Mouse (Mus musculus) R1 (cell line): ENCODE results near the gene Bad.
A peak's percentile ranks its signal among the peaks of the same experiment; 100 is the strongest.

Experiments
- DNase-seq: peaks from one replicate; pipeline ENCODE4 v3.0.0-alpha.2; 2018; ENCODE audit warnings: low read depth, low spot score

The Bad gene

DNA sequence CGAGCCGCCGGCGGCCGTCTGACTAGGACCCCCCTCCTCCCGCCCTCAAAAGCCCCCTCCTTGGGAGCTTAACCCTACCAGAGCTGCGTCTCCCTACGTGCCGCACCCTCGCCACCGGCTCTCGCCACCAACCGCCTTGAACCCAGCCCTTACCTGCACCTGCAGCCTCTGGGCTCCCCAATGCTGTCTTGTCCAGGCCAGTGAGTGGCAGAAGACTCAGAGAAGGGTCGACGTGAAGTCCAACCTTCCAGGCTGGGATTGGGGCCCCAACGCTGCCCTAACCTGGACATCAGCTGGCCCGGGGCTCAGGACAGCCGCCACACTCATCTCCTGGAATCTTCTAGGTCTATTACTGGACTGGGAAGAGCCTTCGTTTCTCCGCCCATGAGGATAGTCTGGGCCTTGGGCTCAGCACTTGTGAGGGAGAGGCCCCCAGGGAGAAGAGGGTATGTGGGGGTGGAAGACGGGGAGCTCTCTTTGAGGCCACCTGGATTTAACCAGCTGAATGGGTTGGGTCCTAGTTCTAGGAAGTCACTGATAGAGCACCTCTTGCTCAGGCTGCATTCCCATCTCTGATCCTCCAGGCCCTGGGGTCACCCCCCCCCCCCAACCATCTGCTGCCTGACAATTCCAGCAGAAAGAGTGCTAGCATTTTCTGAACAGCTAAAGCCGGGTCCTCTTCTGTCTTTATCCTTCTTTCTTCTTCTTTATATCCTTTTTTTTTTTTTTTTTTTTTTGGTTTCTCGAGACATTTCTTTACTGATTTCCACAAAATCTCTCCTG lies 7.3 kb upstream of the Bad start, which contains the start of gene Kcnk4:
Kcnk4 (minus strand) TSS at position 321 of the 783 bp plus-strand sequence.
- no peak for DNase-seq

DNA sequence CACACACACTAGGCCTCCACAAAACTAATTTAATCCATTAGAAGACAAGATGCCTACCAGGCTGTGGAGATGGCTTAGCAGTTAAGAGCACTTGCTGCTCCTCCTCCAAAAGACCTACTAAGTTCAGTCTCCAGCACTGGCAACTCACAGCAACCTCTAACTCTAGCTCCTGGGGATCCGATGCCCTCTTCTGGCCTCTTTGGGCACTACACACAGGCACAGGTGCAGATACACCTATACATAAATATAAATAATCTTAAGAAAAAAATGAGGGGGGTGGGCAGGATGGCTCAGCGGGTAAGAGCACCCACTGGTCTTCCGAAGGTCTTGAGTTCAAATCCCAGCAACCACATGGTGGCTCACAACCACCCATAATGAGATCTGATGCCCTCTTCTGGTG lies 5.4 kb upstream of the Bad start:
- DNase-seq, result peak; percentile 68

DNA sequence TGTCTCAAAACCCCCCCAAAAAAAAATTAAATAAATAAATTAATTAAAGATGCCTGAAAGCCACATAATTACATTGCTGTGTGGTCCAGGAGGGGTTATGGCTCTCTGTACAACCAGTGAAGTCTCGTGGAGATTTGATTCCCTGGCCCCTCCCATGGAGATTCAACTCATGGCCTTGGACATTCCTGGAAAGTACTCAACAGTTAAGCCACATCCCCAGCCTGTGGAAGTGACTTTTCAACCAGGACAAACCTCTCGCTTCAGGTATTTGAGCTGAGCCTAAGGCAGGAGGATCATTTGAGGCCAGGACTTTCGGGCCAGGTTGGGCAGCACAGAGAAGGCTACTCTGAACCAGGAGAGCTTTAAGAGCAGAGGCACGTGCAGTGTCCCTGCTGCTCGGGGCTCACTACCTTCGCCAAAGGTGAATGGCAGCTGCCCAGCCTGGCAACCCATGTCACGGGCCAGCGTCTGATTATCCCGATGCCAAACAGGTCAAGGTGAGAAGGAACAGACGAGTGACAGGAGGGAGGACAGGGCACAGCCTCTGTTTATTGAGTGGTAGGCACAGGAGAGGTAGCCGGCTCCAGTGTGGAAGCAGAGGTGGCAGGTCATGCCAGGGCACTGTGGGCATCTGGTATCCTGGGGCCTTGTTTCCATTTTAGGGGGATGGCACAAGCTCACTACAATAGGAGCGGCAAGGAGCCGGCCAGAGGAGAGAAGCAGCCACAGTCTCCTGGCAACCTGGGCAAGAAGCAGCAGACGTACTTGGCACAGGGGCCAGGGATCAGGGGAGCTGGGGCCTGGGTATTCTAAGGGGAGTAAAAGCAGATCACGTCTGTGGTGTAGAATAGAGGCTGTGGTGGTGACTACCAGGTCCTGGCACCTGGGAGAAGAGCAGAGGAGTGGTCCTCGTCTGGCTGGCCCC lies 3.9 kb upstream of the Bad start:
- DNase-seq, result peak; percentile 27

DNA sequence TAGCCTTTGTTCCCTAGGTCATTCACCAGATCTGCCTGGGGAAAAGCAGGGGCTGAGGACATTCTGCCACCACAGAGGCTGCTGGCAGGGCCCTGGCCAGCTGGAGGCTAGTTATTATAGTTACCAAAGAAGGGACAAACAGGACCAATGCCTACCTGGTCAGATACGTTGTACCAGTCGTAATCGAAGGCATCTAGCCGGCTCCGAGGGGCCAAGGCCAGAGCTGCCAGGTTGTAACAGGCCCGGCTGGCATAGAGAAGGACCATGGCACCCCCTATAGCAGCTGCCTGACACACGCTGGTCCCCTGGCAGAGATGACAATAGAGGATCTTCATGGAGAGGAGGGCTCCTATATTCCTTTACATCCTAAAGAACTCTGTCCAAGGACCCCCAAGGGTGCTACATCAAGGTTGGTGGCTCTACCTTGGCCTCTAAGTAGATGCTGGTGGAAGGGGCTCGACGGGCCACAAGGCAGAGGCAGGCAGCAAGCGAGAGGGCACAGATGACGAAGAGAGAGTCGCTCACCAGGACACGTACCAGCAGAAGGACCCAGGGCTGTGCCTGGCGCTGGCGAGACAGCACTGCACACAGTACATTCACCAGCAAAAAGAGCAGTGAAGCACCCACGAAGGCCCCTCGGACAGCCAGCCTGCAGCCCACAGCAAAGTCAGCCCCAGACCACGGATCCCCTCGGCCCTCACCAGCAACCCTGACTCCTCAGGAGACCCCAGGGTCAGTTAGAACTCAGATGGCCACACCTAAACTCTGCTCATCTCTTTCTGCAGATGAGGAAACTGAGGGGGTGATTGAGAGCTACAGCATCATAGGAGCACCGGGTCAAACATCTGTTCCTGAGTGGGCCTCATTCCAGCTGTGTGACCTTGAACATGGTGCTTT lies 2.3 kb upstream of the Bad start:
- no peak for DNase-seq

DNA sequence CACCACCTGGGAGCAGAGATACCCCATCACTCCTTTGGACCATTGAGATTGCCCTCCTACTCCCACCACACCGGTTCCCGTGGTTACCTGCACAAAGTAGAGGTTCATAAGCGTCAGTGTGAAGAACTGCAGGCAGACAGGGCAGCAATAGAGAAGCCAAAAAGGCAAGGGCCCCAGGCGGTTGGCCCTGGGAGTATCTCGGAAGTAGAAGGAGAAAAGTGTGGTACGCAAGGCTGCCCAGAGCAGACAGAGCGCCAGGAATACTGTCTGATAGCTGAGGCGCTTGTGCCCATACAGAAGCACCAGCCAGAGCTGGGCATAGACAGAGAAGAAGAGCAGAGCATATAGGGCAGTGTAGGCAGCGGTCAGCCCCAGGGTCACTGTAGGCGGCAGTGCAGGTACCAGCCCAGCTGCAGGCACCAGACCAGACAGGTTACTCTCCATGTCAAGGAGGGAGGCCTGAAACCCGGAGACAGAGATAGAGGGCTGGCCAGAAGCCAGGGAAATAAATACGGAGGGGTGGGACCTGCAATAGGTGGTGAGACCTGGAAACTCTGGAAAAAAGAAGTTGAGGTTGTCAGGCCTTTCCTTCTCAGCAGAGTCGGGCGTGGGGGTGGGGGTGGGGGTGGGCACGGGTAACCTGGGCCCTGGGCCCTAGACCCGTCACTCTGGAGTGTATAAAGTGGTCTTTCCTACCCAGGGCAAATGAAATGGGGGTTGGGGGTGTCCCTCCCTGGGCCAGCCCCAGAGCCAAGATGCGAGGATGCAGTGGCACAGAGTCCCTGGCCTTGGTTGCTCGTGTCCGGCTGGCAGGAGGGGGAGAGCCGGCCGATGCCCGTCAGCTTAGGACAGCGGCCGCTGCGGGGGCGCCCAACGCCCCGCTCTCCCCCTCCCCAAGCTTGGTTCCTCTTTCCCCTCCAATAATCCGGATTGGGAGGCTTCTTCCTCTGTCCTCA lies 987 bp upstream of the Bad start:
- DNase-seq, result peak; percentile 21

DNA sequence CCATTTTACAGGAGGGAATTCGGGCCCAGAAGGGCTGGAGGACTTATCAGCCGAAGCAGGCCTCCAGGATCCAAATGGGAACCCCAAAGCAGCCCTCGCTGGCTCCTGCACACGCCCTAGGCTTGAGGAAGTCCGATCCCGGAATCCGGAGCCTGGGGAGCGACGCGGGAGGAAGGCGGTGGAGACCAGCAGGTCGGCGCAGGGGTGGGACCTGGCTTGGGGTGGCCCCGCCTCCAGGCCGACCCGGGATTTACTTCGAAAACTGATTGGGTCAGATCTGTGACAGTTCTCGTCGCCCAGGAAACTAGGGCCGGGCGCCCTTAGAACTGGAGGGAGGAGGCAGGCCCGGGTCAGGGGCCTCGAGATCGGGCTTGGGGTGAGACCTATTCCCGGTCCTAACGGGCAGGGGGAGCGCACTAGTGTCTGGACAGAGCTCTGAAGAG lies 609 bp downstream of the Bad start, which contains the start of gene Gpr137:
Gpr137 (minus strand) TSS at position 232 of the 443 bp plus-strand sequence.
- DNase-seq, result peak; percentile 96

DNA sequence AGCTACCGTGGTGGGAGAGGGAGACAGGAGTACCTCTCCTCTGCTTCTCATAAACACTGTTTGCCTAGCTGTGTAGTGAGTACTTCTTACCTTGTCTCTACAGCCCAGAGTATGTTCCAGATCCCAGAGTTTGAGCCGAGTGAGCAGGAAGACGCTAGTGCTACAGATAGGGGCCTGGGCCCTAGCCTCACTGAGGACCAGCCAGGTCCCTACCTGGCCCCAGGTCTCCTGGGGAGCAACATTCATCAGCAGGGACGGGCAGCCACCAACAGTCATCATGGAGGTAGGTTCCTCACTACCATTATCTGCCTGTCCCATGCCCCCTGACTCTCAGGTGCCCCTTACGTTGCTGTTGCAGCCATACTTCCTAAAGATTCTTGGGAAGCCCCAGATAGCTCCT lies 1.1 kb downstream of the Bad start:
- DNase-seq, result no peak

DNA sequence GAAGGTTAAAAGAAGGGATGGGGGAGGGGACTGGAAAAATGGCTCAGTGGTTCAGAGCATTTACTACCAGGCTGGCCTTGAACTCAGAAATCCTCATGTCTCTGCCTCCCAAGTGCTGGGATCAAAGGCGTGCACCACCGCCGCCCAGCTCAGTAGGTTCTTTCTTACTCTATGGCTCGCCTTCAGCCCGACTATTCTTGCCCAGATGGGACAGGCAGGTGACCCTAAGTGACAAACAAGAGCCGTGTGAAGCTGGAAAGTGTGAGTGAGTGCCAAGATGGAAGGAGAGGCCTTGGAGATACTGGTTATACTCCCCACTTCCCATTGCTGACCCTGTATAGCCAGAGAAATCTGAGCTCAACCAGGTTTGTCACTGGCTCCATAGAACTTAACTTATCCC lies 2.0 kb downstream of the Bad start:
- DNase-seq, result no peak

DNA sequence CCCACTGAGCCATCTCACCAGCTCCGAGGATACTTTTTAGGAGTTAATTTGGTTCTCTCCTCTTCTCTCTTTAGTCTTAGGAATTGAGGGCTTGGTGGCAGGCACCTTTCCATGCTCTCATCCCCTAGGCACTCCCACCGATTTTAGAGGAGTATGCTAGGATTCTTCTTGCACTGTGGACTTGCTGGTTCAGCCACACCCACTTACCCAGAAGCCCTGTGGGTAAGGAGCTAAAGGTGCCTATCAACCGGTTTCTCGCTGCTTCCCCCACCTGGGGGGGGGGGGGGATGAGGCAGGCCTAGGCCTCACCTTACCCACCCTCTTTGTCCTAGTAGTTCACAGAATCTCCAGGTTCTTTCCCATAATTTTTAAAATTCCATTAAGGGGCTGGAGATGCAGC lies 6.1 kb downstream of the Bad start:
- DNase-seq, result peak; percentile 68

DNA sequence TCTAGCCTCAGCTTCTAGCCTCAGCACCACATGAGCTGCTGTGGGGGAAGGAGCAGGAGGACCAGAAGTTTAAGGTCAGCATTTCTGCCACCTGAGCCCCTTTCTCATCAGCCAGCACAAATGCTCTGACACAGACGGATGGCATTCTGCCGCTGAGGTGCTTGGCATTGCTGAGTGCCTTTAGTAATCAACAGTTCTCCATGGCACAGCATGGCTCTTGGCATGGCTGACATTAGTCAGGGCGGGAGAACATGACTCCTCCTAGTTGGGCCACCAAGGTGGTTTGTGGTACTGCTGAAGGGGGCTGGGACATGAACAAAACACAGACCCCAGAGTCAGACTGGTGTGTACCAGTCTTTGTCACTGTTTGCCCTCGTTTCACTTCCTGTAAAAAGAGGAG lies 6.5 kb downstream of the Bad start:
- DNase-seq, result no peak

DNA sequence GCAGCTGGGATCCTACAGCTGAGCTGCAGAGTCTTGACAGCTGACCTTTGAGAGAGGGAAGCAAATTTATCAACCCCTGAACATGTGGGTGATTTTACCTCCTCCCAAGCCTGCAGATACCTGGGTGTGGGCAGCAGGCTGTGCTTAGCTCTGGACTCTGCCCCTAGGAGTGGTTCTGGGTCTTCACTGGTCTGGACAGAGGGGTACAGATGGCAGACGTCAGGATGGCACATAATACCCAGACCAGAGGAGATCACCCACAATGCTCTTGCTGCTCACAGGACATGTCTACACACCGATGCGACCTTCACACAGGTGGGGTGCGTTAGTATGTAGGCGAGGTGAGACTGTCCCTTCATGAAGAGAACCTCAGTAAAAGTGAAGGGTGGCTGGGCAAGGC lies 7.9 kb downstream of the Bad start:
- no peak for DNase-seq

DNA sequence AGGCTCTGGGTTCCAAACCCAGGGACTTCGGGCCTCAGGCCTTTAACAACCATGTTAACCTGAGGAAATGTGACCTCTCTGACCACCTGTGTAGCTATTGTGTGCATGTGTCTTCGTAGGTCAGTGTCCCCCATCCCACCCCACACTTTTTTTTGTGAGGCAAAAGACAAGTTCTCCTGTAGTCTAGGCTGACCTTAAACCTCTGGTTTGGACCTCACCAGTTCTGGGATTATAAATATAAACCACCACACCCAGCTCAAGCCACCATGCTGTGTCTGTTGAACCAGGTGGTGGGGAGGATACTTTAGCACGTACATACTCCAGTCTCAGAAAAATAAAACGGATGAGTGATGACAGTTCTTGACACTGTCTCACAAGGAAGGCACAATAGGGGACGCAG lies 8.3 kb downstream of the Bad start:
- DNase-seq, result no peak

DNA sequence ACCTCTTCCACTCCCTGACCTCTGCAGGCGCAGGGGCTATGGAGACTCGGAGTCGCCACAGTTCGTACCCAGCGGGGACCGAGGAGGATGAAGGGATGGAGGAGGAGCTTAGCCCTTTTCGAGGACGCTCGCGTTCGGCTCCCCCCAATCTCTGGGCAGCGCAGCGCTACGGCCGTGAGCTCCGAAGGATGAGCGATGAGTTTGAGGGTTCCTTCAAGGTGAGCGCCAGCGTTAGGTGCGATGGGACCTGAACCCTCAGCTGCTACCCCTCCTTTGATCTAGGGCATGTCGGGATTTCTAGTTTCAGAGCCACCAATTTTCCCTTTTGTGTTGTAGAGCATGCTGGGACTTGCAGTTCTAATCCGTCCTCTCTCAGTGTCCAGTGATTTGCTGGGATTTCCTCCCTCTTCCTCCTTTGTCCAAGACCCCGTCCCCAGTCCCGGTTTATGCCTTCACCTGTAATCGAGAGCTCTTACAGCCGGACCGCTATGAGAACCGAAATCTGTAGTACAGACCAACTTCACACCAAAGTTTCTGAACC lies 9.0 kb downstream of the Bad start:
- DNase-seq, result peak; percentile 83

DNA sequence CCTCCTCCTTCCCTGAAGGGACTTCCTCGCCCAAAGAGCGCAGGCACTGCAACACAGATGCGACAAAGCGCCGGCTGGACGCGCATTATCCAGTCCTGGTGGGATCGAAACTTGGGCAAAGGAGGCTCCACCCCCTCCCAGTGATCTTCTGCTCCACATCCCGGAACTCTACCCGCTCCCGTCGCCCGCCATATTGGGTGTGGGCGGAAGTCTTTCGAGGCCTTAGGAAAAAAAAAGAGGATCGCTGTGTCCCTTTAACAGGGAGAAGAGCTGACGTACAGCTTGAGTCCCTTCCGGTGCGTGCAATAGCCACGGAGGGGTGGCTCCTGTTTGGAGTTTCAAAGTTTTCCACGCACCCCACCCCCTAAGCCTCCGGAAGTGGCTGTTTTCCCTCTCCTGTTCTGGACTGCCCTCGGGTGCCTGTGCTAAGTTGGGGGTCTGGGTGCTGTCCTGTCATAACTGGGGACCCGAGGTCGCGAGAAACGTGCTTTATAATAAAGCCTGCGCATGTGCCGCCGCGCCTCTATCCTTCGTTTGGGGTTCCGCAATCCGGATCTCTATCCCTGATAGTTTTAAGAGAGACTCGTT lies 9.8 kb downstream of the Bad start:
- peak; percentile 97 for DNase-seq

DNA sequence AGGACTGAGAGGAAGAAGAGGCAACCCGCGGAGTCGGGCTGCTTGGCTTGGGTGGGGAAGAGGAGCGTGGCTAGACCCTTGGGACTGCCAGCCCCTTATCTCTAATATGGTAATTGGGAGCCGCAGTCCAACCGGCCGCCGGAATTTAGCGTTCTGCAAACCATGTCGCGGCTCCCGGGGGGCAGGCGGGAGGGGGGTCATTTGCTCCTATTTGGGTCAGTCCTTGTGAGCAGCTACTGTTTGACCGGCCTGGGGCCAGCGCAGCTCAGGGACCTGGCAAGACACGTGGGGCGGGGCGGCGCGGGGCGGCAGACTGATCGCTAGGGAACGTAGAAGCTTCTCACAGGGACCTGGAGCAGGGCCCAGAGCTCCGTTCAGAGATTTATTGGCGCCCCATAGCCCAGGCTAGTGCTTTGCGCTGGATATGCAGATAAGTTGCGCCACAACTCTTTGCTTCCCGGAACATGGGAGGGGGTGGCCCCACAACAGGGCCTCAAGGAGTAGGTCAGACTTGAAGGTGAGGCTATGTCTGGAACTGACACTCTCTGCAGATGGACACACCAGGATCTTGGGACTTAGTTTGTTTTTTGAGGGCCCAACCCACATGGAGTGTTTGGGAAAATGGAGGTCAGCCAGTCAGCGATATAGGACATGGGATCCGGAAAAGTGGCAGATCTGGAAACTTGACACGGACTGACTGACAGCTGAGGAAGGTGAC lies 10.5 kb downstream of the Bad start:
- peak; percentile 63 for DNase-seq

DNA sequence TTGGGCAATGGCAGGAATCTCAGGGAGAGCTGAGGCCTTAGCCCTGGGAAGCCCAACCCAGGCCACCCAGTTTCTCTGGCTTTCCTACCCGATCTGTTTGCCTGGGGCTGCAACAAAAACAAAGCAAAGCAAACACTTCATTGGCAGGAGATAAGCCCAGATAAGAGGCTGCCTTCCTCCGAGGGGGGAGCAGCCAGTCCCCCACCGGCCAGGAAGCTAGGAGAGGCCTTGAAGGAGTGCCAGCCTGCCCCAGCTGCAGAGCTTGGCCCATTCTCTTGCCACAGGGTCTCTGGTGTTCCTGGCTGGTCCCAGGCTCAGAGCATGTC lies 11.0 kb downstream of the Bad start:
- DNase-seq, result no peak

DNA sequence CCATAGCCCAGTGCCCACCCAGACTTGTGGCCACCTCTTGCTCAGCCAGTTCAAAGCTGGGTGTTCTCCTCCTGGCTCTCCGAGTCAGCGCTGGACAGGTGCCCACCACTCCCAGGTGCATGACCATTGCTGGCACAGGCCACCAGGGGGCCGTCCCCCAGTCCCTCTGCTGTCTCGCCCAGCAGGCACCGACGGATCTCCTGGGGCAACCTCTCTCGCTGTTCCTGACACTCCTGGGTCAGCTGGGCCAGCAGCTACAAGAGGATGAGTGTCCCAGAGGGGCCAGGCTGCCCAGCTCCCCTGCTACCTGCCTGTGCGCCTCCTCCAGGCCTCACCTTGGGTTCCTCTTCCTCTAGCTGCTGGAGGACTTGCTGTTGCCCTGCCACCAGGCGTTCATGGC lies 12.4 kb downstream of the Bad start:
- no peak for DNase-seq

DNA sequence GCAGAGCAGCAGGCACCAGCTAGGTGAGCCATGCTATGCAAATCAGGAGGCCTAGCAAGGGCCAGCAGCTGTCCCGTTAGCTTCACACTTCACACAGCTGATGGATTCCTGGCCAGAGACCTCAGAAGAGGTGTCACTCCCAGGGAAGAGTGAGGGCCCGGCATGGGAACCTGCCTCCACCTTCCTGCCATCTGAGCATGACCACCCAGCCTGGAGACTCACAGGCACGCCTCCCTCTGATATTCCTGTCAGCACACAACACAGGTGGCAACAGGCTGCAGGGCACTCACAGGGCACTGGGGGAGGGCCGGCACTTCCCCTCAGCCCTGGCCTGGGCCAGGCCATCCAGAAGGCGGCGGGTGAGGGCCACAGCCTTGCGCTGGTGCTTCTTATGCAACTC lies 13.8 kb downstream of the Bad start:
- no peak for DNase-seq

DNA sequence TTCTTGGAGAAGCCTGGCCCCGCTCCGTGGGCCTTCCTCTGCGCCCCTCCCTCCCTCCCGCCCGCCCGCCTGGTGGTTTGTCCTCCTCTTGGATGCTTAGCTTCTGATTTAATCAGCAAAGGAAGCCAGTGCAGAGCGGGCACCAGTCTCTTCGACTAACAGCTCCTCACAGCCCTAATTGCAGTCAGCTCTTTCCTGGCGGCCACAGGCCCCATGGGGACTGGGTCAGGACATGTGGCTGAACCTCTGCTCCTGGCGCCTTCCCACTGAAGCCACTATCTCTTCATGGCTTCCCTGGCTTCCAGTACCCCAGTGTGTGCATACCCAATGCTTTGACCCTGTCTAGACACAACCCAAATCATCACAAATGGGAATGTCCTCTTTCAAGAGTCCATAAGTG lies 14.8 kb downstream of the Bad start:
- no peak for DNase-seq
